Mouse (Mus musculus): Measurements from ENCODE around the gene Agbl4.

- TF ChIP-seq GATA1 (IDR thresholded peaks at IDR 0.05; ENCODE audit: borderline replicate concordance, low read length) (no peak), FLI1 (IDR thresholded peaks at IDR 0.05; ENCODE audit: low read length) (no peak)
These were observed 911.3 kb downstream of the Agbl4 start for GRCm38 (mm10) chr4:111308572-111309288.

Measured in megakaryocyte, embryonic 14.5 days (primary cell).